Mouse (Mus musculus) kidney, embryonic 14.5 days (tissue): ENCODE measurements at regions not wholly inside any gene's neighbourhood (a gene's known extent, or its start where the extent isn't known, plus 50 kb on each side); places are given as distances from the start of the nearest gene placed in this dataset.

Source experiments
- ATAC-seq: fragments of 200-750 bp; cut with Nextera tagmentation; 2 replicates; pipeline ENCODE4 v1.8.0; 2017; ENCODE audit warnings: moderate number of reproducible peaks, mild to moderate bottlenecking, moderate TSS enrichment, moderate library complexity; ENCODE audit not compliant: low FRiP score, low TSS enrichment
- H3K27ac ChIP-seq: fragments of 300-500 bp; sonication (generic); 2 replicates; pipeline ENCODE4 v1.5.1; 2014; ENCODE audit warnings: low read depth, mild to moderate bottlenecking, low read length, moderate library complexity, mixed read lengths
- H3K27me3 ChIP-seq: fragments of 300-500 bp; sonication (generic); 2 replicates; pipeline ENCODE4 v1.6.1; 2014; ENCODE audit warnings: mild to moderate bottlenecking, low read length; ENCODE audit not compliant: control insufficient read depth, insufficient read depth
- H3K36me3 ChIP-seq: fragments of 300-500 bp; sonication (generic); 2 replicates; pipeline ENCODE4 v1.6.1; 2014; ENCODE audit warnings: low read length, mixed read lengths; ENCODE audit not compliant: control insufficient read depth, insufficient read depth
- H3K4me1 ChIP-seq: fragments of 300-500 bp; sonication (generic); 2 replicates; pipeline ENCODE4 v1.6.1; 2014; ENCODE audit warnings: low read length, mixed read lengths; ENCODE audit not compliant: control insufficient read depth, insufficient read depth
- H3K4me2 ChIP-seq: fragments of 300-500 bp; sonication (generic); replicated peaks from 2 replicates; pipeline ENCODE4 v1.6.1; 2014; ENCODE audit warnings: low read depth, mild to moderate bottlenecking, low read length
- H3K4me3 ChIP-seq: fragments of 300-500 bp; sonication (generic); 2 replicates; pipeline ENCODE4 v1.5.1; 2014; ENCODE audit warnings: mild to moderate bottlenecking, low read length
- H3K9ac ChIP-seq: fragments of 300-500 bp; sonication (generic); 2 replicates; pipeline ENCODE4 v1.6.1; 2014; ENCODE audit warnings: low read depth, mild to moderate bottlenecking, low read length, moderate library complexity
- H3K9me3 ChIP-seq: fragments of 300-500 bp; sonication (generic); 2 replicates; pipeline ENCODE4 v1.6.1; 2016; ENCODE audit warnings: low read length; ENCODE audit not compliant: control insufficient read depth
- WGBS: fragments of 180-500 bp; shearing (Covaris S2); extraction: QIAGEN DNeasy Blood & Tissue Kit; methylation state at CpG from one replicate; pipeline ENCODE4 v1.1.7; 2014; 5-methylcytosine and 5-hydroxymethylcytosine counted together

DNA sequence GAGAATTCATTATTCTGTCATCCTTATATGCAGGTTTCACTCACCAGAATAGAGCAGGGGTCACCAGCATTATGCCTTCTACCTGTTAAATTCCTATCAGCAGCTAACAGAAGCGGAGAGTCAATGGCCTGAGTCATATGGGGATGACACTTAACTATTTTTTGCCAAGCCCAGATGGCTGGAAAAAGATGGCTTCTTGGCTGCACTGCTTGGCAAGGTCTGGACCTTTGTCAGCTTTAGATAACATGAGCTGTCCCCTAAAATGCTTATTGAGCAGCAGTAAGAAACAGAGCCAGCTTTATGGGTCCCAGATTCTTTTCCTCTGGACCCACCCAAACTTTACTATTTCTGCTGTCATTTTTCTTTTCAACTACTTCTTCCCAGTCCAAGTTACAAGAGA is 565.3 kb upstream of the Lmcd1 start:
- Histone ChIP-seq H3K27ac (no peak overlapping the region), H3K9ac (no peak overlapping the region), H3K4me2 (no peak overlapping the region), H3K4me3 (no peak overlapping the region), H3K27me3 (no peaks in the 10 kb centered on the region), H3K36me3 (no peaks in the 10 kb centered on the region), H3K4me1 (no peaks in the 10 kb centered on the region), H3K9me3 (no peaks in the 10 kb centered on the region)
- no peak for ATAC-seq
- WGBS, result 90% methylated on average over 1 of the region's 1 CpGs

DNA sequence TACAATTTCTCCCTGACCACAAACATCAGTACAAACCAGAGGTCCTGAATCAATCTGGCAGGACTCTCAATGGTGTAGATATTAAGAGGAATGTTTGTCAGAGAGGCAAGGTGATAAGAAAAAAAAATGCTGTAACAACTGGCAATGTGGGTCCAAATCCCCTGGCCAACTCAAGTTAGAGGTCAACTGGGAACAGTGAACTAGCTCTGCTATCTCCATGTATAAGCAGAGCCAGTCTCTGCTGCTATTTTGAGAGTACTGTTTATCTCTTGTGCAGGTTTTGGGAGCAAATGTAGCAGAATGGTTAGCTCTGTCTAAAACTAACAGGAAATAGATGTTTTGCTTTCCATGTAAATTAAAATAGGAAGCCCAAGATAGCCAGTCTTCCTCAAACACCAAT is 547.6 kb upstream of the Lmcd1 start:
- Histone ChIP-seq H3K27ac (no peak overlapping the region), H3K4me1 (no peaks in the 10 kb centered on the region), H3K9ac (no peak overlapping the region), H3K4me3 (no peak overlapping the region), H3K4me2 (no peak overlapping the region), H3K27me3 (no peaks in the 10 kb centered on the region), H3K9me3 (no peaks in the 10 kb centered on the region), H3K36me3 (no peaks in the 10 kb centered on the region)
- no peak for ATAC-seq

DNA sequence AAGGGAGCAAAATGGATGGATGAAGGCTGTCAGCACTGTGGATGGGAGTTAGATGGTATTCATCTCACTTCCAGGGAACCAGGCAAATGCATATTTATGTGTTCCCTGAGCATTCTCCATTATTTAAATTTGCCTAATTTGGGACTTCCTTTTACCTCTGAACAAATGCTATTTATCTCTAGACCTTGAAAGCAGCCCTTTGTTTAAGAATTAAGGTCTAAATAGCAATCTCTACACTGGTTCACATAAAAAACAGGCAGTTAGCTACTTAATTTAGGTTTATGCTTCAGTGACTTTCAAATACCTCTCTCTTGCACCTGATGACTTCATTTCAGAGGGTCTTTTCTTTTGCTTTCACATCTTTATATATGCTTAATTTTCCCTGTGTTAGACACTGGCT is 543.2 kb upstream of the Lmcd1 start:
- Histone ChIP-seq H3K36me3 (no peaks in the 10 kb centered on the region), H3K27ac (no peak overlapping the region), H3K9ac (no peak overlapping the region), H3K4me3 (no peak overlapping the region), H3K4me1 (no peaks in the 10 kb centered on the region), H3K4me2 (no peak overlapping the region), H3K27me3 (no peaks in the 10 kb centered on the region), H3K9me3 (no peaks in the 10 kb centered on the region)
- ATAC-seq, result no peak

DNA sequence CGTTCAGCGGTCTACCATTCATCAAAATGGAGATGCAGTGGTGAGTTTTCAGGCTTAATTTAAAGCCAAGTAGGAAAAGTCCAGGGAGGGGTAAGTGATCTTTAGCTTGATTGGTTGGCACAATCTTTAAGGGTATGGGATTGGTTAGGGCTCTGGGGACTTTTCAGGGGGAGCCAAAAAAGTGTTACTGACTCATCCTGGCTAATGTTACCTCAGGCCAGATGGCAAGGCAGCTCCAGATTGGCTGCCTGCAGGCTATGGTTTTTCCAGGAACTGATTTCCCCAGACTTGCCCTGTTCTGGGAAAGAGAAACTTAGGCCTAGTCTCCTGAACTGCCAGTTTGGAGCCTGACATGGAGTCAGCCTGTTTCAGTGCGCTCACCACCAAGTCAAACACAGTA is 539.6 kb upstream of the Lmcd1 start:
- no peaks in the 10 kb centered on the region for H3K4me1 ChIP-seq
- no peak for ATAC-seq
- H3K9ac ChIP-seq, result no peak overlapping the region
- 96% methylated on average over 3 of the region's 3 CpGs for WGBS
- no peak overlapping the region for H3K4me2 ChIP-seq
- no peak overlapping the region for H3K4me3 ChIP-seq
- H3K9me3 ChIP-seq, result no peaks in the 10 kb centered on the region
- H3K36me3 ChIP-seq, result no peaks in the 10 kb centered on the region
- H3K27me3 ChIP-seq, result no peaks in the 10 kb centered on the region
- no peak overlapping the region for H3K27ac ChIP-seq

DNA sequence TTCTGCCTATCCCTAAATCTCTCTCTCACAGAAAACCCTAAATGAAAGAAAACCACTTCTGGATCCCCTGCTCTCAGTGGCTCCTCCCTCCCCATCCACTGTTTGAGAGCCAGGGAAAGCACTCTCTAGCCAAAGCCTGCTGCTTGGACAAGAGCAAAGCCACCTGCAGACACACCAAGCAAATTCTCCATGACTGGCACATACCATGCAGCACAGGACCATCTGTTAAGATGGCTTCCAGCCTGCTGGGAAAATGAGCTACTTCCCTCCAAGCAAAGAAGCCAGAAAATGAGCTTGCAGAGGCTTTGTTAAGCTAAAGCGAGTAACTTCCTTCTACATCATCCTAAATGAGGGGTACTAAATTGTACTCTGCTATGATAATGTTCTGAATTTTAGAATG is 534.6 kb upstream of the Lmcd1 start:
- Histone ChIP-seq H3K27me3 (no peaks in the 10 kb centered on the region), H3K4me3 (no peak overlapping the region), H3K4me2 (no peak overlapping the region), H3K9me3 (no peaks in the 10 kb centered on the region), H3K4me1 (no peaks in the 10 kb centered on the region), H3K27ac (no peak overlapping the region), H3K36me3 (no peaks in the 10 kb centered on the region), H3K9ac (no peak overlapping the region)
- 97% methylated on average over 1 of the region's 1 CpGs for WGBS
- ATAC-seq, result no peak

DNA sequence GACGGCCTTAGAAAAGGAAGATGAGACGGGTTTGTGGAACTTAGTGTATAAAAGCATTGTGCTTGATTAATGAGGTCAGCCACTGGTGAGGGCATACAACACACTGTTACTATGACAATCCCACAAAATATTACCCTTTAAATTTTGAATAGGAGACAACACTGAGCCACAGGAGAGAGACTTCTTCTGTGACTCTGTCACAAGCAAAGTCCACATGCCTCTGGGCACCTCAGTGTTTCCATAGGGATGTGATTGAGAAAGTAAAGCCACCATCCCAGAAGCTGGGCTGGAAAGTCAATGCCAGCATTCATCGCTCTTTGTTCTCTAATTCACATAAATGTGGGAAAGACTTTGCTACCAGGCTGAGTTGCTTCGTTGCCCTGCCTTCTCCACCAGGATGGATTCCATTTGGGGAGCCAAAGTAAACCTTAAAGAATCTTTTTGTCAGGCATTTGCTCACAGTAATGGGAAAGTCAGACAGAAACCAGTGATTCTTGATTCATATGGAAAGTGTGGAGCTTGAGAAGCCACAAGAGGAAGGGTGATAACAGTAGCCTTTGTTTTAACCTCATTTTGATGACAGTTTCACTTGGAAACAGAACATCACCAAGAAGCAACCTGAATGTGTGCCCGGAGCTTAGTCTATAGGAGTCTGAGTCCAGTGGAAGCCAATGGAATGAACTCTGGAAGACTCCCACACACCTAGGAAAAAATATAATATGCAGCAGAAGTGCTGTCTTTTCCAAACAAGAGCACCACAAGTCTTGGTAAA is 491.7 kb upstream of the Lmcd1 start:
- no peaks in the 10 kb centered on the region for H3K4me1 ChIP-seq
- no peak overlapping the region for H3K4me3 ChIP-seq
- H3K36me3 ChIP-seq, result no peaks in the 10 kb centered on the region
- no peak for ATAC-seq
- no peak overlapping the region for H3K4me2 ChIP-seq
- H3K27ac ChIP-seq, result no peak overlapping the region
- H3K9me3 ChIP-seq, result no peaks in the 10 kb centered on the region
- no peaks in the 10 kb centered on the region for H3K27me3 ChIP-seq
- 76% methylated on average over 5 of the region's 5 CpGs for WGBS
- H3K9ac ChIP-seq, result no peak overlapping the region

DNA sequence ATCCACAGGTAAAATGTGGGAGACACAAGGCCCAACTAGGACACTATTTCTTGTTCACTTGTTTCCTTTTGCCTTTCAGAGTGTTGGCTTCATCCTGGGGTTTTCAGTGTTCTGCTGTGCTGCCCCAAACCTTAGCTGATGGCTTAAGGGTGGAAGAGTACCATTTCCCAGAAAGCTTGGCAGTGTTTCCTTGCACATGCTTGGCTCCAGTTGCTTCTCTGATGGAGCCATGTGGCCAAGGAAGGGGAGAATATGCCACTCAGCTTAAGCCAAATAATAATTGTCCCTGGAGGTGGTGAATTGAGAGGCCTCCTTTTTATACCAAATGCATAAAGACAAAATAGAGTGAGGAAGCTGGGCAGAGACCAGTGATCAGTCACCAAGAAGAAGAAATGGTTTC is 464.9 kb upstream of the Lmcd1 start:
- H3K4me3 ChIP-seq, result no peak overlapping the region
- no peak overlapping the region for H3K9ac ChIP-seq
- H3K36me3 ChIP-seq, result no peaks in the 10 kb centered on the region
- H3K9me3 ChIP-seq, result no peaks in the 10 kb centered on the region
- H3K27ac ChIP-seq, result no peak overlapping the region
- ATAC-seq, result no peak
- no peaks in the 10 kb centered on the region for H3K27me3 ChIP-seq
- H3K4me1 ChIP-seq, result no peaks in the 10 kb centered on the region
- no peak overlapping the region for H3K4me2 ChIP-seq

DNA sequence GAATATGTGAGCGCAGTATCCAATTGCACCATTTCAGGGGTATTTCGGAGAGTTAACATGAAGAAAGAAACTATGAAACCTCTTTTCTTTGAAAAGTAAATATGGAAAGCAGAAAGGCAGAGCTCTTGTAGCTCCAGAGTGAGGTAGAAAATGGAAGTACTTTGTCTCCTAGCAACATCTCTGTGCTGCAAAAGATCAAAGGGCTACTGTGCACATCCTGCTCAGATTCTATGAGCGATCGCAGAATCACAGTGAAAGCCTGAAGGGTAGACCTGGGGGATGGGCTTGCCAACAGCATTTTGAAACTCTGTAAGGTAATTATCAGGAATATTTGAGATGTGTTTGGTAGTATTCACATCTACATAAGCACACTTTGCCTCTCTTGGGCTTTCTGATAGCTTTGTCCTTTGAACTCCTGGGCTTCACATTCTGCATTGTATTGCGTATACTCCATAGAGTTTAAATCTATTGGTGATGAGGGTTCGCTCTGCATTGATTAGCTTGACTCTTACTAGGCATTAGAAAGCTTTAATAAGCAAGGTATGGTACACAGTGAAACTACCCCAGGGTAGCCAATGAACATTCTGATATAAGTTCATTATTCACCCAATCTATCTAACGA is 459.5 kb upstream of the Lmcd1 start:
- Histone ChIP-seq H3K9ac (no peak overlapping the region), H3K27ac (no peak overlapping the region), H3K27me3 (no peaks in the 10 kb centered on the region), H3K9me3 (no peaks in the 10 kb centered on the region), H3K4me1 (no peaks in the 10 kb centered on the region), H3K4me3 (no peak overlapping the region), H3K36me3 (no peaks in the 10 kb centered on the region), H3K4me2 (no peak overlapping the region)
- no peak for ATAC-seq
- WGBS, result 81% methylated on average over 7 of the region's 7 CpGs

DNA sequence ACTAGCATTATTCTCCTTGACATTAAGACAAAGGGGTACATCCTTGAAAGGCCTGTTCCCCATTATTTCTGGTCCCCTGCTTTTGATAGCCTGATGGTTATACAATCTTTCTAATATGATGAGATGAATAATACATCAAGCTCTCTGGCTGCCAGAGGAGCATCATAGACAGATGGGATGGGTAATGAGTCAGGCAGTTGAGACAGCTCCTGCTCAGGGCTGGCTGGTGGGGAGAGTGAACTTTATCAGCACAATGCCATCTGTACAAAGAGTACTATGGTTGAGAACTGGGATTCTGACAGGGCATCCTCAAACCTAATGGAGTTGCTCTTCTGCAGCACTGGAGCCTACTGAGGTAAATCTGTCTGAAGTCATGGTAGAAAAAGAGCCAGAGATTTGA is 458.4 kb upstream of the Lmcd1 start:
- H3K27ac ChIP-seq, result no peak overlapping the region
- no peak for ATAC-seq
- no peaks in the 10 kb centered on the region for H3K27me3 ChIP-seq
- H3K9me3 ChIP-seq, result no peaks in the 10 kb centered on the region
- H3K4me3 ChIP-seq, result no peak overlapping the region
- H3K4me1 ChIP-seq, result no peaks in the 10 kb centered on the region
- H3K36me3 ChIP-seq, result no peaks in the 10 kb centered on the region
- H3K9ac ChIP-seq, result no peak overlapping the region
- H3K4me2 ChIP-seq, result no peak overlapping the region
